Mouse (Mus musculus) thymus, adult 2 months (tissue): ENCODE results near the gene Commd8.

Experiments
- CTCF ChIP-seq: fragments of 200-500 bp; IDR thresholded peaks from 2 replicates; pipeline ENCODE4 v1.5.1; 2012; ENCODE audit warnings: mild to moderate bottlenecking, control low read depth, low read length, moderate library complexity, borderline replicate concordance; ENCODE audit not compliant: control insufficient read depth, poor library complexity, insufficient read depth; ENCODE audit errors: extremely low read depth
- POLR2A ChIP-seq: fragments of 200-500 bp; IDR thresholded peaks from 2 replicates; pipeline ENCODE4 v1.6.1; 2012; ENCODE audit warnings: mild to moderate bottlenecking, low read length, control low read depth, moderate library complexity; ENCODE audit not compliant: control insufficient read depth, poor library complexity, insufficient read depth; ENCODE audit errors: extremely low read depth

DNA sequence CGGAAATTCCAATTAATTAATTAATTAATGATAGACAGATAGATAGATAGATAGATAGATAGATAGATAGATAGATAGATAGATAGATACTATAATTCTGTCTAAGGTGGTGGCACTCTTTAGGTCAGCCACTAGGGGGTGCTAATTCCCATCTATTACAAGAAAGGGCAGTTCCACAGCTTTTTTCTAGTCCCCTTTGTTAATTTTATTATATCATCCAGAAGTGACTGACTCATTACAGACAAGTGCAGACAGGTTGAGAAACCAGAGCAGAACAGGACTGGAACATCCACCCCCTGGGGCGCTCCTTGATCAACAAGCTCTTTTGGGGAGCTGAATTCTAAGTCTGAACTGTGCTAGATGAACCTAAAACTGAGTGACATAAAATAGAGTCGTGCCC lies 4.7 kb upstream of the Commd8 start:
- TF ChIP-seq POLR2A (no peak), CTCF (no peak)
